Mouse (Mus musculus) heart, postnatal 0 days (tissue): ENCODE measurements at regions not wholly inside any gene's neighbourhood (a gene's known extent, or its start where the extent isn't known, plus 50 kb on each side); places are given as distances from the start of the nearest gene placed in this dataset.

Source experiments
- ATAC-seq: fragments of 200-750 bp; cut with Nextera tagmentation; 2 replicates; pipeline ENCODE4 v1.8.0; 2017; ENCODE audit warnings: low read depth, moderate number of reproducible peaks, moderate library complexity; ENCODE audit not compliant: insufficient read depth
- DNase-seq: peaks from one replicate; pipeline ENCODE4 v3.0.0-alpha.2; 2016; ENCODE audit warnings: low spot score
- H3K27ac ChIP-seq: fragments of 300-500 bp; sonication (generic); 2 replicates; pipeline ENCODE4 v1.5.1; 2014; ENCODE audit warnings: low read depth, mild to moderate bottlenecking
- H3K27me3 ChIP-seq: fragments of 300-500 bp; sonication (generic); 2 replicates; pipeline ENCODE4 v1.6.1; 2014; ENCODE audit warnings: low read length, mixed read lengths; ENCODE audit not compliant: control insufficient read depth, insufficient read depth
- H3K36me3 ChIP-seq: fragments of 300-500 bp; sonication (generic); replicated peaks from 2 replicates; pipeline ENCODE4 v1.6.1; 2014; ENCODE audit warnings: low read length, mixed read lengths; ENCODE audit not compliant: control insufficient read depth, insufficient read depth
- H3K4me1 ChIP-seq: fragments of 300-500 bp; sonication (generic); 2 replicates; pipeline ENCODE4 v1.6.1; 2014; ENCODE audit warnings: antibody characterized with exemption; ENCODE audit not compliant: control insufficient read depth, insufficient read depth
- H3K4me2 ChIP-seq: fragments of 300-500 bp; sonication (generic); 2 replicates; pipeline ENCODE4 v1.6.1; 2014; ENCODE audit warnings: low read depth, mild to moderate bottlenecking, low read length, moderate library complexity
- H3K4me3 ChIP-seq: fragments of 300-500 bp; sonication (generic); 2 replicates; pipeline ENCODE4 v1.5.1; 2014; ENCODE audit warnings: low read depth, low read length
- H3K9ac ChIP-seq: fragments of 300-500 bp; sonication (generic); replicated peaks from 2 replicates; pipeline ENCODE4 v1.6.1; 2014; ENCODE audit warnings: low read depth, low read length, mixed read lengths
- H3K9me3 ChIP-seq: fragments of 300-500 bp; sonication (generic); replicated peaks from 2 replicates; pipeline ENCODE4 v1.6.1; 2016; ENCODE audit warnings: low read length; ENCODE audit not compliant: control insufficient read depth
- CTCF ChIP-seq: IDR thresholded peaks from 2 replicates; pipeline ENCODE4 v1.5.1; 2016; ENCODE audit warnings: antibody characterized with exemption, control low read depth, low read depth
- EP300 ChIP-seq: IDR thresholded peaks from 2 replicates; pipeline ENCODE4 v1.6.1; 2016; ENCODE audit warnings: antibody characterized with exemption, low read depth
- WGBS: fragments of 180-500 bp; shearing (Covaris S2); extraction: QIAGEN DNeasy Blood & Tissue Kit; methylation state at CpG from one replicate; pipeline ENCODE4 v1.1.7; 2014; 5-methylcytosine and 5-hydroxymethylcytosine counted together

DNA sequence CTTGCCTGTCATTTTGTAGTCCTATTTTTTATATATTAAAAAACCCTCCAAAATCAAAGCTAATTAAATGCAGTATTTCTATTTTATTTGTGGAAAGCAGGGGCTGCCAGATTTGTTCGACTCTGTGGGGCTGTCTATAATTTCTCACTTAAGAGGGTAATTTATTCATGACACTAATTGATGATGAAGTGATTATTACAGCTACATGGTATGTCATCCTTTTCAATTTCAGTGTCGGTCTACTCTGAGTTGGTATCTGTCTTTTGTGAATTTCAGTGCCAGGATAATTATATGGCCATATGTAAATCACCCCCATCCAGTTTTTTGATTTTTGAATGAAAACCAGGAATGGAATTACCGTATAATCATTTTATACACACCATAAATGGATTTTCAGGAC lies 1319.1 kb downstream of the Cdh11 start:
- Histone ChIP-seq H3K4me1 (no peaks in the 10 kb centered on the region), H3K27ac (no peak overlapping the region), H3K36me3 (no peaks in the 10 kb centered on the region), H3K9ac (no peak overlapping the region), H3K4me3 (no peak overlapping the region), H3K4me2 (no peak overlapping the region), H3K27me3 (no peaks in the 10 kb centered on the region), H3K9me3 (no peaks in the 10 kb centered on the region)
- no peak for ATAC-seq
- DNase-seq = no peak
- 58% methylated on average over 3 of the region's 3 CpGs for WGBS
- no peak for TF ChIP-seq CTCF
- TF ChIP-seq EP300 = no peak

DNA sequence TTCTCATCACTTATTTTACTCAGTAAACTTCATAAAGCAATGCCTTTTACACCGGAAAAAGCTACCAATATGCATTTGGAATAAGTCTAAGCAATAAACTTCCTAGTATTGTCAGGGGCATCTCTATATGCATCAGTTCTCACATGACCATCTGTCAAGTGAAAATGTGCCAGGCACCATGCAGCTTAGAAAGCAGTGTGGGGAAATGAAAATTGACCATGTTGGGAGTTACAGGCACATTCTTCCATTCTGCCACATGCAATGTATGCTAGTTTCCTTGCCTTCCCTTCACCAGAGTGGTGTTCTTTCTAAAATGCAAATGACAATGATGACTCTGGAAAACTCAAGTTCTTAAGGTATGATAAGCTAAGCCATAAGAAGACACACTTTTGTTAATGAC lies 1322.9 kb downstream of the Cdh11 start:
- no peaks in the 10 kb centered on the region for H3K4me1 ChIP-seq
- DNase-seq = no peak
- ATAC-seq = no peak
- H3K9me3 ChIP-seq = no peaks in the 10 kb centered on the region
- no peaks in the 10 kb centered on the region for H3K27me3 ChIP-seq
- H3K9ac ChIP-seq = no peak overlapping the region
- no peak overlapping the region for H3K4me3 ChIP-seq
- TF ChIP-seq CTCF (no peak), EP300 (no peak)
- no peak overlapping the region for H3K4me2 ChIP-seq
- no peaks in the 10 kb centered on the region for H3K36me3 ChIP-seq
- no peak overlapping the region for H3K27ac ChIP-seq
- 56% methylated on average over 1 of the region's 1 CpGs for WGBS

DNA sequence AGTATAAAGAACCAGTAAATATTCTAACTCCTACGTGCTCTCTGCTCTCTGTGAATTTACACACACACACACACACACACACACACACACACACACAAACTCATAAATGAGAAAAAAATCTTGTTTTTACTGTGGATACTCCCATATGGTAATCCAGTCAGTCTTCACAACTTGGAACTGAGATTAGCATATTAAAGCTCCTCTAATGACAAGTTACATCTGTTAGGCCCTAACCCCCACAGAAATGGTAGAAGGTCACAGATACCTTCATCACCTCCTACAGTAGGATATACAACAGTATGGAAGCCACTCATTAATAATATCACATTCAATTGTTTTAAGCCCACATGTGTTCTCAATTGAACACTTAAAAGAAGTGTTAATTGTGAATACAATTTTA lies 1340.7 kb downstream of the Cdh11 start:
- no peaks in the 10 kb centered on the region for H3K9me3 ChIP-seq
- ATAC-seq (no peak), DNase-seq (no peak)
- no peaks in the 10 kb centered on the region for H3K27me3 ChIP-seq
- H3K4me2 ChIP-seq = no peak overlapping the region
- H3K4me3 ChIP-seq = no peak overlapping the region
- TF ChIP-seq CTCF (no peak), EP300 (no peak)
- H3K27ac ChIP-seq = no peak overlapping the region
- no peaks in the 10 kb centered on the region for H3K4me1 ChIP-seq
- no peak overlapping the region for H3K9ac ChIP-seq
- WGBS = 71% methylated on average over 1 of the region's 1 CpGs
- no peaks in the 10 kb centered on the region for H3K36me3 ChIP-seq

DNA sequence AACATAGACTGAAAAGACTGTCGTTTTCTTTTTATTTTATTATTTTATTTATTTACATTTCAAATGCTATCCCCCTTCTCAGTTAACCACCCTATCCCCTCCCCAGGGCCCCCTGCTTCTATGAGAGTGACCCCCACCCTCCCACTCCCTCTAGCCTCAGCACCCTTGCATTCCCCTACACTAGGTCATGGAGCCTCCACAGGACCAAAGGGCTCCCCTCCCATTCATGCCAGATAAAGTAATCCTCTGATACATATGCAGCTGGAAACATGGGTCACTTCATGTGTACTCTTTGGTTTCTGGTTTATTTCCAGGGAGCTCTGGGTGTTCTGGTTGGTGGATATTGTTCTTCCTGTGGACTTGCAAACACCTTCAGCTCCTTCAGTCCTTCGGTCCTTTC lies 1342.9 kb downstream of the Cdh11 start:
- Histone ChIP-seq H3K27ac (no peak overlapping the region), H3K4me1 (no peaks in the 10 kb centered on the region), H3K27me3 (no peaks in the 10 kb centered on the region), H3K36me3 (no peaks in the 10 kb centered on the region), H3K4me2 (no peak overlapping the region), H3K4me3 (no peak overlapping the region), H3K9me3 (no peaks in the 10 kb centered on the region), H3K9ac (no peak overlapping the region)
- no peak for DNase-seq
- no peak for ATAC-seq
- TF ChIP-seq CTCF (no peak), EP300 (no peak)
- WGBS = 82% methylated on average over 2 of the region's 2 CpGs

DNA sequence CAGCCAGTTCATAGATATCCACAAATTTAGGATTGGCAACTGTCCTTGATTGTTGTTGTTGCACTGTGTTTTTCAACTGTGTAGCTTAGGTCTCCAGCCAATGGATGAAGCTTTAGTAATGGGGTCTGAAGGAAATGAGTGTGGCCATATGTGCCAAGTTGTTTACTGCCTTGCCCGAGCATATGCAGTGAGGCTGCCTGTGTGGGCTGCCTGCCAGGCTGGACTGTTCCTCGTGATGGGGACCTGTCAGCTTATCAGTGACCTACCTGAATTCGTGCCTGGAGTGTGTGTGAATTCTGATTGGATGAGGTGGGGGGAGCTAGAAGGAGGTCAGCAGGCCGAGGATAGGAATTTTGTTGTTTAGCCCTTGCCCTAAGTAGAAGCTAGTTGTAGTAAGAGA lies 1349.8 kb downstream of the Cdh11 start:
- TF ChIP-seq CTCF (no peak), EP300 (no peak)
- DNase-seq = no peak
- no peaks in the 10 kb centered on the region for H3K36me3 ChIP-seq
- no peak overlapping the region for H3K9ac ChIP-seq
- WGBS = 25% methylated on average over 4 of the region's 4 CpGs
- H3K4me2 ChIP-seq = no peak overlapping the region
- no peaks in the 10 kb centered on the region for H3K27me3 ChIP-seq
- no peaks in the 10 kb centered on the region for H3K9me3 ChIP-seq
- H3K27ac ChIP-seq = no peak overlapping the region
- no peak for ATAC-seq
- no peak overlapping the region for H3K4me3 ChIP-seq
- H3K4me1 ChIP-seq = no peaks in the 10 kb centered on the region
